Mouse (Mus musculus): ENCODE data around the gene 2410131K14Rik. TPM values are rescaled to one million over a fixed set of nuclear protein-coding genes. Genes with fewer than 3 reads are reported as not detected.
A peak's percentile ranks its signal among the peaks of the same experiment; 100 is the strongest.

Gene 2410131K14Rik
- polyA plus RNA-seq, 1 experiment from 2014 or later, result 17.7 TPM

- DNase-seq (ENCODE audit: low read depth, low spot score) (no peak), ATAC-seq (no peak)
- in situ Hi-C loops (cut with MboI; ENCODE audit: low pct_unique_long_range_greater_than_20kb), result no loop called here
- POLR2A ChIA-PET, result no interaction called here
- CTCF ChIA-PET, result no interaction called here
- TF ChIP-seq CTCF (IDR thresholded peaks at IDR 0.05), result no peak
- H3K27me3 ChIP-seq, result peaks cover 46% of the 10 kb centered on the region
Measured at GRCm38 (mm10) chr5:118277741-118278495, 32.9 kb downstream of the 2410131K14Rik start.

DNA sequence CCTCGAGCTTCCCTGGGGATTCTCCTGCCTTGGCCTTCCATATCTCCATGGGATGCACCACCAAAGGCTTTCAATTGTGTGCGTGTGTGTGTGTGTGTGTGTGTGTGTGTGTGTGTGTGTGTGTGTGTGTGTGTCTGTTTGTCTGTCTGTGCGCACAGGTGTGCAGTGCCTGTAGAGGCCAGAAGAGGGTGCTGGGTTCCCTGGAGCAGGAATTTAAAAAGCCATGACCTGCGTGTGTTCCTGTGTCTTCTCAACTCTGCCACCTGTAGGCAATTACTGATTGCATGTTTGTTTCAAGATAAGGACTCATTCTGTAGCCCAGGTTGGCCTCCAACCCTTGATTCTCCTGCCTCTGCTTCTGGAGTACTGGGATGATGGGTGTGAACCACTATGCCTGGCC, 46.4 kb downstream of the 2410131K14Rik start:
- CTCF ChIA-PET, result no interaction called here
- POLR2A ChIA-PET, result interaction anchor here (0.7 kb wide), 1 partner anchor 12 kb away, joined by 4 read pairs; no protein-coding TSS in a partner anchor
- no peaks in the 10 kb centered on the region for H3K27me3 ChIP-seq
- TF ChIP-seq CTCF (IDR thresholded peaks at IDR 0.05), result no peak
- in situ Hi-C loops (cut with MboI; ENCODE audit: low pct_unique_long_range_greater_than_20kb), result no loop called here
- no peak for ATAC-seq
- DNase-seq (ENCODE audit: low read depth, low spot score), result no peak

DNA sequence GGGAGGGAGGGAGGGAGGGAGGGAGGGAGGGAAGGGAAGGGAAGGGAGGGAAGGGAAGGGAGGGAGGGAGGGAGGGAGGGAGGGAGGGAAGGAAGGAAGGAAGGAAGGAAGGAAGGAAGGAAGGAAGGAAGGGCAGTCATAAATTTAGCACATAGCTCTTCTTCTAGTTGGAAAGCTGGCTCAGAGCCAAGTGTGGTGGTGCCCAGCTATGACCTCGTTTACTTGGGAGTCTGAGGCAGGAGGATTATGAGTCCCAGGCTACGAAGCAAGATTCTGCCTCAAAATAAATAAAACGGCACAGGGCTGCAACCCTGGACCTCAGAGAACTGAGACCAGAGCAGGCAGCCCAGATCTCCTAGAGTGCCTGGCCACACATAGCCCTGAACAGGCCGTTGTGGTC, 47.4 kb downstream of the 2410131K14Rik start:
- CTCF ChIA-PET, result no interaction called here
- in situ Hi-C loops (cut with MboI; ENCODE audit: low pct_unique_long_range_greater_than_20kb), result no loop called here

DNA sequence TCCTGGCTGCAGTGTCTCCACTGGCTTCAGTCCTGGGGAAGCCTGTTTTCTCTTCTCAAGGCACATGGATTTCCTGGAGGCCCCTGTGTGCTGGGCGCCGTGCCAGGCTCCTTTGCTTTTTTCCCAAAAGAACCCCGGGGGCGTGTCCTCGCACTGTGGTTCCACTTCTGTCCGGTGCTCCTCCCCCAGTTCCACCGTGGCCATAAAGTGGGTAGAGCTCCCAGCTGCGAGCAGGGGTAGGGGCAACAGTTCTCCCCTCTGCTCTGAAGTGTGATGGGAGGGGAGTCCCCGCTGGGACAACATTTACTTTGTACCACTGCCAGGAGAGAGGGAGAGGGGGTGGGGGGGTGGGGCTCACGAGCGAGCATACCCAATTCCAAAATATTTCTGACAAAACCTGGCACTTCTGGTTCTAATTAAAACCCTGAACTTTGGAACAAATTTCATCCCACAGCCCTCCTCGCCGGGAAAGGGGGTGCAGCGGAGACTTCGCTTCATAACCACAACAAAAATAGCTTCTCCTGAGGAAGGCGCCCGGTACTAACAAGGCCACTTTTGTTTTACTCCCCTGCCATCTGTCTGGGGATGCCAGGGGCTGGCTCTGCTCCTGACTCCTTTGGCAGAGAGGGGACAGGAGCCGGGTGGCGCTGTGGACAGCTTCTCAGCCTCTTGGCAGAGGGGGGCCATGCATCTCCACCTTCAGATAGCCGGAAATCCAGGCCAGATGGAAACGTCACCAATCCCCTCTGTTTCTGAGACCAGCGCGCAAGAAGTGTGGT, 49.2 kb downstream of the 2410131K14Rik start:
- no peaks in the 10 kb centered on the region for H3K27me3 ChIP-seq
- CTCF ChIA-PET, result no interaction called here
- ATAC-seq, result peak; percentile 13
- no peak for TF ChIP-seq CTCF (IDR thresholded peaks at IDR 0.05)
- DNase-seq (ENCODE audit: low read depth, low spot score), result no peak
- in situ Hi-C loops (cut with MboI; ENCODE audit: low pct_unique_long_range_greater_than_20kb), result no loop called here
- POLR2A ChIA-PET, result interaction anchor here (0.5 to 0.7 kb wide), 3 partner anchors 31 to 975 kb away, joined by 3 read pairs; no protein-coding TSS in a partner anchor

More for the DNA sequence above, 47.4 kb downstream of the 2410131K14Rik start:
- H3K27me3 ChIP-seq, result no peaks in the 10 kb centered on the region
- DNase-seq (ENCODE audit: low read depth, low spot score), result no peak
- POLR2A ChIA-PET, result interaction anchor here (0.5 kb wide), 1 partner anchor 7 kb away, joined by 3 read pairs; no protein-coding TSS in a partner anchor
- no peak for ATAC-seq
- TF ChIP-seq CTCF (IDR thresholded peaks at IDR 0.05), result no peak

DNA sequence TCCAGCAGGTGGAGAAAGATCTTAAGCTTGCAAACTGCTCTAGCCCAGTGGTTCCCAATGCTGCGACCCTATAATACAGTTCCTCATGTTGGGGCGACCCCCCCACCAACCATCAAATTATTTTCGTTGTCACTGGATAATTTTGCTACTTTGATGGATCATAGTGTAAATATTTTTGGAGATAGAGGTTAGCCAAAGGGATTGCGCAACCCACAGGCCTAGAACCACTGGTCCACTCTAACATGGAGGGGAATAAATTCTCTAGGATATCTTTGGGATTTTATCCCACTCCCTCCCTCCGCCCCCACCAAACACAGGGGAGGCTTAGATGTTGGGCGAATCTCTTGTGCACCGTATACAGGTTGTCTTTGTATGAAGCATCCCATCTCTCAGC, 49.8 kb downstream of the 2410131K14Rik start:
- DNase-seq (ENCODE audit: low read depth, low spot score), result no peak
- in situ Hi-C loops (cut with MboI; ENCODE audit: low pct_unique_long_range_greater_than_20kb), result no loop called here
- no peak for ATAC-seq

DNA sequence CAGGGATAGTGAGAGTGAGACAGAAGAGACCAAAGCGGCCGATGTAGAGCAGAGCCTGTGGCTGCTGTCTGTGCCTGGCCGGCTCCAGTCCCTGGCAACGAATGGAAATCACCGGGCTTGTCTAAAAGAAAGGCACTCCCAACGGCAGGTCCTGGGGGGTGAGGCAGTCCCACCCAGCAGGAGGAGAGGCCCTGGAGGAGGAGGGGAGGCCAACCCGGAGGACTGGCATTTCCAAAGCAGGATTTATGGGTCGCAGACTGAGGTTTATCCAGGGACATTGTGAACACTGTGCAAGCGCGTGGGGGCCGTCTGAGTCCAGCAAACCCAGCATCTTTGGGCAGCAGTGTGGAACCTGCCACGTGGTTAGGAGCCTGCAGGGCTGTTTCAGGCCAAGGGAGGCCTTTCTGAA, 52.3 kb downstream of the 2410131K14Rik start:
- no peaks in the 10 kb centered on the region for H3K27me3 ChIP-seq
- CTCF ChIA-PET, result no interaction called here
- in situ Hi-C loops (cut with MboI; ENCODE audit: low pct_unique_long_range_greater_than_20kb), result no loop called here
- ATAC-seq, result peak; percentile 83
- POLR2A ChIA-PET, result interaction anchor here (0.6 kb wide), 1 partner anchor 366 kb away, joined by 3 read pairs; no protein-coding TSS in a partner anchor
- no peak for DNase-seq (ENCODE audit: low read depth, low spot score)
- no peak for TF ChIP-seq CTCF (IDR thresholded peaks at IDR 0.05)

More for the DNA sequence above, 49.8 kb downstream of the 2410131K14Rik start:
- no peak for TF ChIP-seq CTCF (IDR thresholded peaks at IDR 0.05)
- H3K27me3 ChIP-seq, result no peaks in the 10 kb centered on the region
- CTCF ChIA-PET, result no interaction called here
- POLR2A ChIA-PET, result interaction anchor here (0.7 kb wide), 1 partner anchor 394 kb away, joined by 3 read pairs; no protein-coding TSS in a partner anchor

DNA sequence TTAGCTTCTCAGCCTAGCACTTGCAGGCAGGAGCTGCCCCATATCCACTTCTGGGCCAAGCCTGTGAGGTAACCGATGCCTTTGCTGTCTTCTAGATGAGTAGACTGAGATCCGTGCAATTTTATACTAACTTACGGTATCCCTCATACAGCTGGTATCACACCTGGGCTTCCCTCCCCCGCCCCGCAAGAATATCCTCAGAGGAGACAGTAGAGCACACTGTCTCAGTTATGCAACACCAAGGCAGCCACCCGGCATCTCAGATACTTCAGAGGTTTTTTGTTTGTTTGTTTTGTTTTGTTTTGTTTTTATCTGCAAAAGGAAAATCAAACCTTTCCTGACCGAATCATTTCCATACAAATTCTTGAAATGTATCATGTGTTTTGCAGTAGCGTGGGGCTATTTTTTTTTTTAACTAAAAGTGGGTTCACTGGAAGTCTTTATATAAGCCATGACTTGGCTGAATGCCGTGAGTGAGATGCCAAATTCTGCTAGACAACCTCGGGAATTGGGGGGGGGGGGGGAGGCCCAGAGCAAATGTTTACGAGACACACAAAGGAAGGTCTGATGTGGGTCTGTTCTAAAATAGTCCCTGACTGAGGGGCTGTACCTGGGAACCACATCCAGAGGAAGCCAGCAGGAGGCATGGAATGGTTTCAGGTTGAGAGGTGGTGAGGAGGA, 54.8 kb downstream of the 2410131K14Rik start:
- no peak for TF ChIP-seq CTCF (IDR thresholded peaks at IDR 0.05)
- ChIA-PET POLR2A (no interaction called here), CTCF (no interaction called here)
- DNase-seq (ENCODE audit: low read depth, low spot score) (no peak), ATAC-seq (no peak)
- H3K27me3 ChIP-seq, result no peaks in the 10 kb centered on the region
- in situ Hi-C loops (cut with MboI; ENCODE audit: low pct_unique_long_range_greater_than_20kb), result no loop called here

GRCm38 (mm10) chr5:118302466-118303155, 57.6 kb downstream of the 2410131K14Rik start:
- ChIA-PET POLR2A (no interaction called here), CTCF (no interaction called here)
- in situ Hi-C loops (cut with MboI; ENCODE audit: low pct_unique_long_range_greater_than_20kb), result no loop called here
- DNase-seq (ENCODE audit: low read depth, low spot score) (no peak), ATAC-seq (no peak)
- H3K27me3 ChIP-seq, result peaks cover 3% of the 10 kb centered on the region
- TF ChIP-seq CTCF (IDR thresholded peaks at IDR 0.05), result no peak

- no peak for TF ChIP-seq CTCF (IDR thresholded peaks at IDR 0.05)
- no peak for ATAC-seq
- CTCF ChIA-PET, result no interaction called here
- DNase-seq (ENCODE audit: low read depth, low spot score), result no peak
- POLR2A ChIA-PET, result no interaction called here
- H3K27me3 ChIP-seq, result peaks cover 3% of the 10 kb centered on the region
- in situ Hi-C loops (cut with MboI; ENCODE audit: low pct_unique_long_range_greater_than_20kb), result no loop called here
Measured at GRCm38 (mm10) chr5:118304970-118305618, 60.1 kb downstream of the 2410131K14Rik start.

- no peak for TF ChIP-seq CTCF (IDR thresholded peaks at IDR 0.05)
- ATAC-seq (no peak), DNase-seq (ENCODE audit: low read depth, low spot score) (no peak)
- in situ Hi-C loops (cut with MboI; ENCODE audit: low pct_unique_long_range_greater_than_20kb), result no loop called here
- ChIA-PET CTCF (no interaction called here), POLR2A (no interaction called here)
- peaks cover 3% of the 10 kb centered on the region for H3K27me3 ChIP-seq
Measured at GRCm38 (mm10) chr5:118310389-118310788, 65.4 kb downstream of the 2410131K14Rik start.
